In the genomic region with DNA sequence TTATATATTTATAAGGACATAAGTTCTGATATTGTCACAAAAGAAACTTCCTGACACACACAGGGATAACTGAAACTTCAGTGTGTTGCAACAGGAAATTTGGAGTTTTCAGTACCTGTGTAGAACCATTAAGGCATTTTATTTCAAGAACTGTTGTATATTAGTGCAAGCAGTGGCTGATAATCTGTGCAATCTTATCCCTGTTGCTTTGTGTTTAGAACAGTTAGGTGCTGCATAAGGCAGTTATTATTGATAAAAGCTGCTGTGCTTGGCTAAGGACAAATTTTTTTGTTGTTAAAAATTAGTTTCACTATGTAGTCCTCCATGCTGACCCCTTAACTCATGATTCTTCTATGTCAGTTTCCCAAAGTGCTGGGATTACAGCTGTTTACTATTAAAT, we compare ENCODE assay signal across 22 mouse cellular contexts. TPM values are rescaled to one million over a fixed set of nuclear protein-coding genes. Genes with fewer than 3 reads are reported as not detected.
DNase-seq lines count a peak whose midpoint lies in the region; ATAC-seq and TF ChIP-seq lines count a peak whose summit lies in the region.
"Had no signal": no experiment of that assay in that cellular context is flagged by ENCODE, and none has a peak within 500 bp of the region (broad histone marks: within the 10 kb centered on the region; RNA-seq: fewer than 3 reads in every experiment).

No protein-coding gene starts in this region.

- intact Hi-C loops in gastrocnemius, adult 2 months (cut with DNase I) = no loop called here

- no peaks in the 10 kb centered on the region for H3K36me3 ChIP-seq in midbrain, embryonic 11.5 days (ENCODE audit: control insufficient read depth, insufficient read depth, low read length)
- H3K36me3 ChIP-seq in midbrain, postnatal 0 days (ENCODE audit: insufficient read depth, low read length) = no peaks in the 10 kb centered on the region
- peaks cover 2 to 76% of the 10 kb centered on the region in 2 experiments; a peak in 3 of 4 replicates for H3K36me3 ChIP-seq in MEL (ENCODE audit: control insufficient read depth in 1 of 2, insufficient read depth in 2 of 2, low read length in 2 of 2)

- peak; percentile 66 to 85 for TF ChIP-seq EP300 in MEL (IDR thresholded peaks at IDR 0.05; ENCODE audit: low read depth in 1 of 2, low read length in 2 of 2)

- no peaks in the 10 kb centered on the region for H3K27me3 ChIP-seq in midbrain, embryonic 11.5 days (ENCODE audit: control insufficient read depth, insufficient read depth, low read length)
- no peaks in the 10 kb centered on the region for H3K27me3 ChIP-seq in midbrain, postnatal 0 days (ENCODE audit: insufficient read depth, low read length)
- H3K27me3 ChIP-seq in MEL (ENCODE audit: control insufficient read depth in 1 of 2, insufficient read depth in 2 of 2, low read length in 2 of 2) = no peaks in the 10 kb centered on the region
- H3K27me3 ChIP-seq: CH12.LX, Patski had no signal

- TF ChIP-seq RAD21 in MEL (IDR thresholded peaks at IDR 0.05; ENCODE audit: low read depth, low read length) = no peak

- H3K9ac ChIP-seq in midbrain, embryonic 11.5 days (ENCODE audit: low read length) = no peak overlapping the region
- H3K9ac ChIP-seq in midbrain, postnatal 0 days (replicated peaks; ENCODE audit: low read length, poor library complexity, severe bottlenecking) = no peak overlapping the region
- H3K9ac ChIP-seq in MEL (ENCODE audit: control insufficient read depth, low read depth, low read length, poor library complexity, severe bottlenecking) = no peak overlapping the region

- peak overlapping the region; percentile 17; the same call in 1 of the 2 replicates for H3K27ac ChIP-seq in gastrocnemius, adult 2 months
- no peak overlapping the region for H3K27ac ChIP-seq in midbrain, embryonic 11.5 days (ENCODE audit: low read depth, low read length)
- H3K27ac ChIP-seq in midbrain, postnatal 0 days (ENCODE audit: low read depth, low read length) = no peak overlapping the region
- H3K27ac ChIP-seq in MEL (ENCODE audit: control insufficient read depth, low read depth, low read length) = peak overlapping the region; percentile 28; the same call in 1 of the 2 replicates

- no peaks in the 10 kb centered on the region for H3K9me3 ChIP-seq in midbrain, embryonic 11.5 days (ENCODE audit: control insufficient read depth, low read length)
- no peaks in the 10 kb centered on the region for H3K9me3 ChIP-seq in midbrain, postnatal 0 days (ENCODE audit: low read length)
- no peaks in the 10 kb centered on the region for H3K9me3 ChIP-seq in MEL (replicated peaks; ENCODE audit: insufficient read depth, low read length)
- H3K9me3 ChIP-seq: G1E had no signal

- TF ChIP-seq POLR2A in MEL (IDR thresholded peaks at IDR 0.05; ENCODE audit: control insufficient read depth in 1 of 2, insufficient read depth in 1 of 2, low read depth in 1 of 2, low read length in 2 of 2, poor library complexity in 1 of 2) = no peak

- peaks cover 77% of the 10 kb centered on the region for H3K79me2 ChIP-seq in MEL (ENCODE audit: control insufficient read depth, insufficient read depth, low read length, poor library complexity)

- no peak overlapping the region for H3K4me2 ChIP-seq in midbrain, embryonic 11.5 days
- H3K4me2 ChIP-seq in midbrain, postnatal 0 days (ENCODE audit: low read depth, low read length, poor library complexity, severe bottlenecking) = no peak overlapping the region

- ATAC-seq in midbrain, embryonic 11.5 days (ENCODE audit: low FRiP score) = no peak
- no peak for ATAC-seq in midbrain, postnatal 0 days (ENCODE audit: low FRiP score)
- ATAC-seq: activated CD4-positive, CD25-positive, alpha-beta regulatory T cell, adult 4 months; CD4-positive, CD25-positive, alpha-beta regulatory T cell, adult 4 months; Patski had no signal

- H3K4me1 ChIP-seq in midbrain, embryonic 11.5 days (ENCODE audit: control insufficient read depth, insufficient read depth, low read length) = no peaks in the 10 kb centered on the region
- no peaks in the 10 kb centered on the region for H3K4me1 ChIP-seq in midbrain, postnatal 0 days (ENCODE audit: insufficient read depth, low read length)
- peaks cover 26 to 39% of the 10 kb centered on the region in 2 experiments for H3K4me1 ChIP-seq in MEL (ENCODE audit: control insufficient read depth in 1 of 2, insufficient read depth in 2 of 2, low read length in 2 of 2)

- TF ChIP-seq CTCF in gastrocnemius, adult 2 months (IDR thresholded peaks at IDR 0.05) = no peak
- no peak for TF ChIP-seq CTCF in midbrain, postnatal 0 days (IDR thresholded peaks at IDR 0.05)
- TF ChIP-seq CTCF in MEL (IDR thresholded peaks at IDR 0.05 in 2 of 3, conservative IDR thresholded peaks at IDR 0.05 in 1 of 3; ENCODE audit: control insufficient read depth in 1 of 3, insufficient read depth in 1 of 3, low read depth in 2 of 3, low read length in 3 of 3, poor library complexity in 1 of 3, severe bottlenecking in 1 of 3) = no peak

- DNase-seq in gastrocnemius, adult 2 months = no peak
- DNase-seq in gastrocnemius, adult 8-10 months (ENCODE audit: low spot score in 2 of 2) = no peak
- DNase-seq in midbrain, embryonic 11.5 days (ENCODE audit: low spot score, missing footprints) = peak; percentile 56
- DNase-seq in midbrain, postnatal 0 days (ENCODE audit: low spot score) = no peak
- no peak for DNase-seq in MEL (ENCODE audit: low read depth, low spot score)
- DNase-seq in urinary bladder, adult 18-20 months (ENCODE audit: low spot score in 2 of 2) = no peak
- DNase-seq: adrenal gland, adult 2 months; adrenal gland, adult 8-10 months; adrenal gland, postnatal 10 days; adrenal gland, postnatal 14 days; adrenal gland, postnatal 25 days; adrenal gland, postnatal 36 days; B cell, adult 2 months; cerebellum, adult 11 months; cerebellum, adult 11-12 months; cerebellum, adult 18-20 months; cerebellum, adult 2 months had no signal

- no peak overlapping the region for H3K4me3 ChIP-seq in gastrocnemius, adult 2 months
- H3K4me3 ChIP-seq in midbrain, embryonic 11.5 days (ENCODE audit: low read depth, low read length) = no peak overlapping the region
- H3K4me3 ChIP-seq in midbrain, postnatal 0 days (ENCODE audit: low read depth, low read length) = no peak overlapping the region
- no peak overlapping the region for H3K4me3 ChIP-seq in MEL (ENCODE audit: control insufficient read depth in 1 of 2, insufficient read depth in 1 of 2, low read depth in 2 of 2, low read length in 2 of 2)

TF ChIP-seq in MEL, 35 proteins besides CTCF, POLR2A, EP300 and RAD21:
- no peak for TF ChIP-seq USF1 (IDR thresholded peaks at IDR 0.05; ENCODE audit: low read depth, low read length)
- TF ChIP-seq ETS1 (IDR thresholded peaks at IDR 0.05; ENCODE audit: low read depth, low read length) = 0 out of 2 replicates have a peak, but pooled peaks have one; percentile 32
- peak; percentile 42; the same call in 1 of the 2 replicates for TF ChIP-seq TCF12 (IDR thresholded peaks at IDR 0.05; ENCODE audit: low read depth, low read length)
- peak; percentile 68 for TF ChIP-seq RCOR1 (IDR thresholded peaks at IDR 0.05; ENCODE audit: low read depth, low read length)
- TF ChIP-seq SMC3 (IDR thresholded peaks at IDR 0.05; ENCODE audit: low read depth, low read length) = no peak
- peak; percentile 79 for TF ChIP-seq MYB (IDR thresholded peaks at IDR 0.05; ENCODE audit: low read depth, low read length)
- peak; percentile 70 for TF ChIP-seq GATA1 (IDR thresholded peaks at IDR 0.05; ENCODE audit: low read depth, low read length)

RNA-seq across cellular contexts. Expression of a gene that starts 9.2 kb away (rescaled TPM):
- 100 to 1,000 TPM; 397 to 430 TPM for total RNA-seq in gastrocnemius, adult 2 months (2021)
- 100 to 1,000 TPM; 389 to 444 (median 413) TPM for total RNA-seq in gastrocnemius, adult 8-10 months (2022)
- polyA plus RNA-seq in midbrain, embryonic 11.5 days (2014; fragmentation: Nextera tagmentation; extraction: Ambion mirVana) = 72.9 and 78.5 TPM in 2 replicates
- total RNA-seq in midbrain, postnatal 0 days (2014; rRNA removed) = 39.3 and 68.2 TPM in 2 replicates
- 26.1 and 28.1 TPM in 2 replicates for polyA plus RNA-seq in midbrain, postnatal 0 days (2015; fragmentation: Nextera tagmentation; extraction: Ambion mirVana)
- 98.3 and 105 TPM in 2 replicates for total RNA-seq in MEL (2012; rRNA removed)
- 100 to 1,000 TPM in 1 of 2 experiments, 10 to 100 TPM in 1; 92.8 to 123 TPM for polyA plus RNA-seq in MEL (2012; ENCODE audit: insufficient read depth in 1 of 2, insufficient read length in 2 of 2, low read depth in 1 of 2, low replicate concordance in 2 of 2, missing spikeins in 1 of 2)

RNA-seq across cellular contexts. Expression of a gene that starts 52.2 kb away (rescaled TPM):
- 100 to 1,000 TPM; 136 to 139 TPM for total RNA-seq in gastrocnemius, adult 2 months (2021)
- 100 to 1,000 TPM; 110 to 142 (median 120) TPM for total RNA-seq in gastrocnemius, adult 8-10 months (2022)
- polyA plus RNA-seq in midbrain, embryonic 11.5 days (2014; fragmentation: Nextera tagmentation; extraction: Ambion mirVana) = 165 and 186 TPM in 2 replicates
- 79.9 and 85.9 TPM in 2 replicates for total RNA-seq in midbrain, postnatal 0 days (2014; rRNA removed)
- 169 and 176 TPM in 2 replicates for polyA plus RNA-seq in midbrain, postnatal 0 days (2015; fragmentation: Nextera tagmentation; extraction: Ambion mirVana)
- total RNA-seq in MEL (2012; rRNA removed) = 166 and 169 TPM in 2 replicates
- 100 to 1,000 TPM in 1 of 2 experiments, not detected in 1; 143 TPM for polyA plus RNA-seq in MEL (2012; ENCODE audit: insufficient read depth in 1 of 2, insufficient read length in 2 of 2, low read depth in 1 of 2, low replicate concordance in 2 of 2, missing spikeins in 1 of 2)

Comparison
In these comparisons a context has a peak if more than half of its experiments do, and no peak if none do; other contexts are left out.
1. H3K27ac ChIP-seq: peak in gastrocnemius, adult 2 months (single experiment) and MEL (single experiment); none in midbrain, embryonic 11.5 days (single experiment) and midbrain, postnatal 0 days (single experiment).